Mouse (Mus musculus) stomach, postnatal 0 days (tissue): ENCODE results near the gene Olfr53.
"Not testable (repeated sequence)": the region's sequence is repeated elsewhere in the genome, so short reads cannot be mapped to it uniquely, and the experiment has no call there.

Experiments
- CTCF ChIP-seq: IDR thresholded peaks from 2 replicates; pipeline ENCODE4 v1.5.1; 2016; ENCODE audit warnings: antibody characterized with exemption, low read depth, mild to moderate bottlenecking, moderate library complexity
- EP300 ChIP-seq: optimal IDR thresholded peaks from 2 replicates; pipeline ENCODE3; 2016; ENCODE audit warnings: antibody characterized with exemption

DNA sequence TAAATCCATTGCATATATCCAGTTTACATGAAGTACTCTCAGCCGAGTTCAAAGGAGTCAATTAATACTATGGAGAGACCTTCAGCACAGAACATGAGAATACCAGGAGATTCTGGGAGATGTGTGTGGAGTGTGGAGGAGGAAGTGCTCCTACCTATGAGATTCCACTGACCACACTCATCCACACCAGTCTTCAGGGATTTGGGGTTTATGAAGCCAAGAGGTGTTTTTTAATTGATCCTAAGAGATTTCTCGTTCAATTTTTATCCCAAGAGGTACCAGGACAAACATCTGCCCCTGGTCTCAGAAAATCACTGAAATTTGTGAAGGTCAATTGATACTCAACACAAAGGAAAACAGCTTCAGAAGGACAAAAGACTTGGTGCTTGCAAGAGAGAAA, 45.3 kb upstream of the Olfr53 start, which contains the start of gene Olfr46:
- TF ChIP-seq CTCF, EP300: not testable (repeated sequence)
